Mouse (Mus musculus) stomach, embryonic 14.5 days (tissue): Measurements from ENCODE around the gene Nfix. TPM values are rescaled to one million over a fixed set of nuclear protein-coding genes. Genes with fewer than 3 reads are reported as not detected.
A peak's percentile ranks its signal among the peaks of the same experiment; 100 is the strongest.
"Not testable (repeated sequence)": the region's sequence is repeated elsewhere in the genome, so short reads cannot be mapped to it uniquely, and the experiment has no call there.

Experiments used
- ATAC-seq: fragments of 200-750 bp; cut with Nextera tagmentation; 2 replicates; pipeline ENCODE4 v1.8.0; 2017; ENCODE audit warnings: low read depth, moderate TSS enrichment; ENCODE audit not compliant: insufficient number of reproducible peaks, insufficient read depth, low FRiP score
- H3K27ac ChIP-seq: fragments of 300-500 bp; sonication (generic); 2 replicates; pipeline ENCODE4 v1.5.1; 2014; ENCODE audit warnings: mild to moderate bottlenecking, low read length, moderate library complexity, mixed read lengths
- H3K27me3 ChIP-seq: fragments of 300-500 bp; sonication (generic); 2 replicates; pipeline ENCODE4 v1.6.1; 2014; ENCODE audit warnings: low read length, control low read depth, mixed read lengths; ENCODE audit not compliant: control insufficient read depth, insufficient read depth
- H3K36me3 ChIP-seq: fragments of 300-500 bp; sonication (generic); 2 replicates; pipeline ENCODE4 v1.6.1; 2014; ENCODE audit warnings: mild to moderate bottlenecking, control low read depth, low read length, moderate library complexity, mixed read lengths; ENCODE audit not compliant: control insufficient read depth, insufficient read depth
- H3K4me1 ChIP-seq: fragments of 300-500 bp; sonication (generic); 2 replicates; pipeline ENCODE4 v1.6.1; 2014; ENCODE audit warnings: low read length, control low read depth, mixed read lengths; ENCODE audit not compliant: control insufficient read depth, insufficient read depth
- H3K4me2 ChIP-seq: fragments of 300-500 bp; sonication (generic); replicated peaks from 2 replicates; pipeline ENCODE4 v1.6.1; 2014; ENCODE audit warnings: low read depth, low read length, control low read depth
- H3K4me3 ChIP-seq: fragments of 300-500 bp; sonication (generic); 2 replicates; pipeline ENCODE4 v1.5.1; 2014; ENCODE audit warnings: low read depth, low read length, control low read depth
- H3K9ac ChIP-seq: fragments of 300-500 bp; sonication (generic); replicated peaks from 2 replicates; pipeline ENCODE4 v1.6.1; 2014; ENCODE audit warnings: low read depth, mild to moderate bottlenecking, control low read depth, low read length, moderate library complexity, mixed read lengths
- H3K9me3 ChIP-seq: fragments of 300-500 bp; sonication (generic); 2 replicates; pipeline ENCODE4 v1.6.1; 2016; ENCODE audit warnings: low read depth, low read length, control low read depth; ENCODE audit not compliant: control insufficient read depth
- WGBS: fragments of 180-500 bp; shearing (Covaris S2); extraction: QIAGEN DNeasy Blood & Tissue Kit; methylation state at CpG from one replicate; pipeline ENCODE4 v1.1.7; 2014; 5-methylcytosine and 5-hydroxymethylcytosine counted together
- polyA plus RNA-seq: library from polyadenylated mRNA; unstranded; fragments of >200 nt; fragmentation: Nextera tagmentation; extraction: Ambion mirVana; gene quantifications from 2 replicates; pipeline ENCODE4 v1.2.1, GENCODE M21; 2014

The Nfix gene
- polyA plus RNA-seq, 1 experiment from 2014 or later = 37.8 TPM

- no peaks in the 10 kb centered on the region for H3K27me3 ChIP-seq
- ATAC-seq = no peak
- no peak overlapping the region for H3K4me2 ChIP-seq
- H3K9ac ChIP-seq = no peak overlapping the region
- H3K27ac ChIP-seq = no peak overlapping the region
- WGBS = 68% methylated on average over 3 of the region's 3 CpGs
- H3K36me3 ChIP-seq = peaks cover 4% of the 10 kb centered on the region; the same call in 1 of the 2 replicates
- H3K4me1 ChIP-seq = peaks cover 22% of the 10 kb centered on the region
- H3K9me3 ChIP-seq = no peaks in the 10 kb centered on the region
- H3K4me3 ChIP-seq = no peak overlapping the region
These were observed 115.6 kb downstream of the Nfix start for GRCm38 (mm10) chr8:84684537-84684936.

- no peak for ATAC-seq
- WGBS = 83% methylated on average over 2 of the region's 2 CpGs
- Histone ChIP-seq H3K9me3 (no peaks in the 10 kb centered on the region), H3K4me1 (peaks cover 16% of the 10 kb centered on the region), H3K9ac (no peak overlapping the region), H3K27ac (no peak overlapping the region), H3K4me2 (no peak overlapping the region), H3K36me3 (peaks cover 5% of the 10 kb centered on the region; the same call in 1 of the 2 replicates), H3K27me3 (no peaks in the 10 kb centered on the region), H3K4me3 (no peak overlapping the region)
These were observed 117.9 kb downstream of the Nfix start for GRCm38 (mm10) chr8:84682257-84682656.

GRCm38 (mm10) chr8:84681476-84681875 lies 118.7 kb downstream of the Nfix start:
- no peaks in the 10 kb centered on the region for H3K27me3 ChIP-seq
- no peak for ATAC-seq
- H3K4me3 ChIP-seq = no peak overlapping the region
- no peak overlapping the region for H3K4me2 ChIP-seq
- peaks cover 12% of the 10 kb centered on the region for H3K4me1 ChIP-seq
- H3K9me3 ChIP-seq = no peaks in the 10 kb centered on the region
- no peak overlapping the region for H3K27ac ChIP-seq
- 86% methylated on average over 2 of the region's 2 CpGs for WGBS
- peaks cover 8% of the 10 kb centered on the region; the same call in 1 of the 2 replicates for H3K36me3 ChIP-seq
- no peak overlapping the region for H3K9ac ChIP-seq

- Histone ChIP-seq H3K36me3 (peaks cover 41% of the 10 kb centered on the region), H3K4me1 (no peaks in the 10 kb centered on the region), H3K4me3 (no peak overlapping the region), H3K9me3 (no peaks in the 10 kb centered on the region), H3K9ac (no peak overlapping the region), H3K27me3 (no peaks in the 10 kb centered on the region), H3K27ac (no peak overlapping the region), H3K4me2 (no peak overlapping the region)
- no peak for ATAC-seq
- WGBS = 89% methylated on average over 5 of the region's 5 CpGs
These were observed 122.8 kb downstream of the Nfix start for GRCm38 (mm10) chr8:84677305-84677704.

- not testable (repeated sequence) for H3K9me3 ChIP-seq, H3K27me3 ChIP-seq, H3K4me3 ChIP-seq, H3K4me1 ChIP-seq, H3K9ac ChIP-seq, H3K27ac ChIP-seq, H3K4me2 ChIP-seq
- 82% methylated on average over 5 of the region's 5 CpGs for WGBS
- H3K36me3 ChIP-seq = peaks cover 32% of the 10 kb centered on the region
- peak; percentile 21; the same call in 1 of the 2 replicates for ATAC-seq
These were observed 129.7 kb downstream of the Nfix start for GRCm38 (mm10) chr8:84670295-84671006.

- no peak overlapping the region for H3K9ac ChIP-seq
- H3K4me2 ChIP-seq = no peak overlapping the region
- ATAC-seq = no peak
- no peak overlapping the region for H3K27ac ChIP-seq
- H3K9me3 ChIP-seq = no peaks in the 10 kb centered on the region
- H3K36me3 ChIP-seq = peaks cover 19% of the 10 kb centered on the region
- 83% methylated on average over 6 of the region's 6 CpGs for WGBS
- no peak overlapping the region for H3K4me3 ChIP-seq
- no peaks in the 10 kb centered on the region for H3K27me3 ChIP-seq
- peaks cover 6% of the 10 kb centered on the region; the same call in 1 of the 2 replicates for H3K4me1 ChIP-seq
These were observed 131.2 kb downstream of the Nfix start for GRCm38 (mm10) chr8:84668731-84669485.

GRCm38 (mm10) chr8:84668081-84668480 lies 132.1 kb downstream of the Nfix start:
- H3K4me1 ChIP-seq = peaks cover 10% of the 10 kb centered on the region; the same call in 1 of the 2 replicates
- WGBS = 75% methylated on average over 1 of the region's 1 CpGs
- no peaks in the 10 kb centered on the region for H3K27me3 ChIP-seq
- H3K4me3 ChIP-seq = no peak overlapping the region
- no peak overlapping the region for H3K9ac ChIP-seq
- no peak for ATAC-seq
- no peaks in the 10 kb centered on the region for H3K9me3 ChIP-seq
- H3K27ac ChIP-seq = no peak overlapping the region
- peaks cover 12% of the 10 kb centered on the region for H3K36me3 ChIP-seq
- no peak overlapping the region for H3K4me2 ChIP-seq

- no peaks in the 10 kb centered on the region for H3K9me3 ChIP-seq
- H3K36me3 ChIP-seq = no peaks in the 10 kb centered on the region; the same call in 1 of the 2 replicates
- H3K4me1 ChIP-seq = peaks cover 15% of the 10 kb centered on the region
- peak overlapping the region; percentile 66 for H3K4me2 ChIP-seq
- WGBS = 1% methylated on average over 14 of the region's 14 CpGs
- H3K27ac ChIP-seq = peak overlapping the region; percentile 96
- H3K9ac ChIP-seq = peak overlapping the region; percentile 54
- H3K4me3 ChIP-seq = peak overlapping the region; percentile 98
- no peak for ATAC-seq
- no peaks in the 10 kb centered on the region for H3K27me3 ChIP-seq
These were observed 134.7 kb downstream of the Nfix start for GRCm38 (mm10) chr8:84665385-84665893.
